ENCODE assay signal across 12 mouse cellular contexts in genomic region chr6:60994114-60994513, GRCm38 (mm10).
DNase-seq lines count a peak whose midpoint lies in the region; ATAC-seq lines count a peak whose summit lies in the region.
"Had no signal": no experiment of that assay in that cellular context is flagged by ENCODE, and none has a peak within 500 bp of the region (broad histone marks: within the 10 kb centered on the region; RNA-seq: fewer than 3 reads in every experiment).

No protein-coding gene starts in this region.

- H3K27me3 ChIP-seq in hindbrain, embryonic 11.5 days (ENCODE audit: control insufficient read depth, insufficient read depth, low read length), result no peaks in the 10 kb centered on the region
- H3K27me3 ChIP-seq in hindbrain, embryonic 12.5 days, result no peaks in the 10 kb centered on the region
- no peaks in the 10 kb centered on the region for H3K27me3 ChIP-seq in hindbrain, embryonic 16.5 days (replicated peaks; ENCODE audit: control insufficient read depth, insufficient read depth, low read length)
- no peaks in the 10 kb centered on the region for H3K27me3 ChIP-seq in stomach, embryonic 15.5 days (replicated peaks)

- no peaks in the 10 kb centered on the region for H3K9me3 ChIP-seq in hindbrain, embryonic 11.5 days (ENCODE audit: control insufficient read depth, low read length)
- no peaks in the 10 kb centered on the region for H3K9me3 ChIP-seq in hindbrain, embryonic 12.5 days (replicated peaks)
- H3K9me3 ChIP-seq in hindbrain, embryonic 16.5 days (ENCODE audit: control insufficient read depth, low read length), result no peaks in the 10 kb centered on the region
- no peaks in the 10 kb centered on the region for H3K9me3 ChIP-seq in stomach, embryonic 15.5 days

- H3K4me2 ChIP-seq in hindbrain, embryonic 11.5 days (replicated peaks; ENCODE audit: low read depth, low read length), result no peak overlapping the region
- no peak overlapping the region for H3K4me2 ChIP-seq in hindbrain, embryonic 12.5 days (replicated peaks)
- peak overlapping the region; percentile 33 for H3K4me2 ChIP-seq in hindbrain, embryonic 16.5 days (ENCODE audit: low read length)
- peak overlapping the region; percentile 30; the same call in 1 of the 2 replicates for H3K4me2 ChIP-seq in stomach, embryonic 15.5 days

- no peak overlapping the region for H3K9ac ChIP-seq in hindbrain, embryonic 11.5 days (ENCODE audit: low read depth, low read length)
- H3K9ac ChIP-seq in hindbrain, embryonic 12.5 days, result no peak overlapping the region
- H3K9ac ChIP-seq in hindbrain, embryonic 16.5 days (ENCODE audit: low read depth, low read length), result no peak overlapping the region
- H3K9ac ChIP-seq in stomach, embryonic 15.5 days, result no peak overlapping the region

- no peak overlapping the region for H3K4me3 ChIP-seq in hindbrain, embryonic 11.5 days (ENCODE audit: low read depth, low read length)
- no peak overlapping the region for H3K4me3 ChIP-seq in hindbrain, embryonic 12.5 days
- H3K4me3 ChIP-seq in hindbrain, embryonic 16.5 days (ENCODE audit: low read length), result no peak overlapping the region
- H3K4me3 ChIP-seq in stomach, embryonic 15.5 days (replicated peaks), result no peak overlapping the region
- H3K4me3 ChIP-seq: myocyte had no signal

- H3K36me3 ChIP-seq in hindbrain, embryonic 11.5 days (ENCODE audit: control insufficient read depth, insufficient read depth, low read length), result no peaks in the 10 kb centered on the region
- H3K36me3 ChIP-seq in hindbrain, embryonic 12.5 days, result no peaks in the 10 kb centered on the region
- no peaks in the 10 kb centered on the region for H3K36me3 ChIP-seq in hindbrain, embryonic 16.5 days (ENCODE audit: control insufficient read depth, insufficient read depth, low read length)
- H3K36me3 ChIP-seq in stomach, embryonic 15.5 days, result no peaks in the 10 kb centered on the region

- H3K4me1 ChIP-seq in hindbrain, embryonic 11.5 days (replicated peaks; ENCODE audit: control insufficient read depth, insufficient read depth, low read length), result 0 out of 2 replicates have a peak, but pooled peaks cover 3% of the 10 kb centered on the region
- H3K4me1 ChIP-seq in hindbrain, embryonic 12.5 days, result peaks cover 5% of the 10 kb centered on the region; the same call in 1 of the 2 replicates
- H3K4me1 ChIP-seq in hindbrain, embryonic 16.5 days (ENCODE audit: control insufficient read depth, insufficient read depth, low read depth, low read length), result peaks cover 4% of the 10 kb centered on the region; the same call in 1 of the 2 replicates
- H3K4me1 ChIP-seq in stomach, embryonic 15.5 days, result no peaks in the 10 kb centered on the region

- peak; percentile 6 for DNase-seq in hindbrain, embryonic 11.5 days (ENCODE audit: low spot score)
- peak; percentile 61 for DNase-seq in kidney, postnatal 14 days
- DNase-seq in thymus, postnatal 36 days, result no peak
- DNase-seq in cerebellum, postnatal 4 days (ENCODE audit: low spot score in 2 of 2), result no peak
- DNase-seq: cerebellum, adult 9-10 months; gastrocnemius, postnatal 36 days; lung, postnatal 10 days; thymus, postnatal 25 days had no signal

- peak; percentile 68 for ATAC-seq in hindbrain, embryonic 11.5 days (ENCODE audit: low FRiP score)
- ATAC-seq in hindbrain, embryonic 12.5 days (ENCODE audit: low FRiP score), result no peak
- no peak for ATAC-seq in hindbrain, embryonic 16.5 days
- no peak for ATAC-seq in stomach, embryonic 15.5 days (ENCODE audit: insufficient read depth, low FRiP score, low read depth)

- no peak overlapping the region for H3K27ac ChIP-seq in hindbrain, embryonic 11.5 days (ENCODE audit: low read depth, low read length)
- no peak overlapping the region for H3K27ac ChIP-seq in hindbrain, embryonic 12.5 days
- H3K27ac ChIP-seq in hindbrain, embryonic 16.5 days (ENCODE audit: low read depth, low read length), result no peak overlapping the region
- H3K27ac ChIP-seq in stomach, embryonic 15.5 days, result no peak overlapping the region

- 9% methylated on average over 6 of the region's 6 CpGs for WGBS in hindbrain, embryonic 11.5 days
- 10% methylated on average over 6 of the region's 6 CpGs for WGBS in hindbrain, embryonic 12.5 days
- 11% methylated on average over 6 of the region's 6 CpGs for WGBS in hindbrain, embryonic 16.5 days
- 35% methylated on average over 6 of the region's 6 CpGs for WGBS in stomach, embryonic 15.5 days

Comparison
In these comparisons a context has a peak if more than half of its experiments do, and no peak if none do; other contexts are left out.
1. H3K4me2 ChIP-seq: peak in hindbrain, embryonic 16.5 days (single experiment) and stomach, embryonic 15.5 days (single experiment); none in hindbrain, embryonic 11.5 days (single experiment) and hindbrain, embryonic 12.5 days (single experiment).
2. DNase-seq: peak in hindbrain, embryonic 11.5 days (single experiment) and kidney, postnatal 14 days (single experiment); none in thymus, postnatal 36 days (0 of 2) and cerebellum, postnatal 4 days (0 of 2).